Mouse (Mus musculus): ENCODE measurements around the gene Atp5j2. TPM values are rescaled to one million over a fixed set of nuclear protein-coding genes. Genes with fewer than 3 reads are reported as not detected.
A peak's percentile ranks its signal among the peaks of the same experiment; 100 is the strongest.

Gene Atp5j2
- polyA plus RNA-seq, 2 experiments, result 190 to 454 TPM

DNA sequence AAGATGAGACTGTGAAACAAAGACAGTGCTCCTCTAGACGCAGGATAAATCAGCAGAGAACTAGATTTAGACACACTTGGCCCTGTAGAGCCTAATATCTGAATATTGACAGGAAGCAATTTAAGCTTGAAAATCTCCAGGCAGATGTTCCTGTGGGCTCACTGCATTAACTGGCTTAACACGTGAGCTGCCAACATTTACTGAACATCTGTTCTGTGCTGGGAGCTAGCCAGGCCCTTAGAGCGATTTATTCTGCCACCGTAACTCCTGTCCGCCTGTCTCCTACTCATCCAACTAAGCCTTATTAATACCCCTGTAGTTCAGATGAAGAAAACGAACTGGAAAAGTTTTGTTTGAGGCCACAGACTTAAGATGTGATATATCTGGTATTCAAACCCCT is 53.0 kb downstream of the Atp5j2 start:
- ATAC-seq (ENCODE audit: insufficient read depth) (no peak), DNase-seq (ENCODE audit: low read depth in 3 of 3, low spot score in 3 of 3) (no peak)
- peak overlapping the region; percentile 97 to 98 for H3K4me3 ChIP-seq (ENCODE audit: insufficient read depth in 1 of 2, low read depth in 2 of 2, low read length in 2 of 2)
- 17% methylated on average over 6 of the region's 6 CpGs for WGBS (ENCODE audit: insufficient replicate concordance)
- peaks cover 14 to 16% of the 10 kb centered on the region in 2 experiments for H3K4me1 ChIP-seq (replicated peaks; ENCODE audit: control insufficient read depth in 2 of 2, insufficient read depth in 2 of 2, low read length in 1 of 2)
- no peak for TF ChIP-seq CTCF (IDR thresholded peaks at IDR 0.05; ENCODE audit: low read depth)
- no peak for TF ChIP-seq EP300 (IDR thresholded peaks at IDR 0.05; ENCODE audit: low read depth)
- no peaks in the 10 kb centered on the region for H3K9me3 ChIP-seq (ENCODE audit: control insufficient read depth, low read length)
- H3K4me2 ChIP-seq (ENCODE audit: low read depth), result peak overlapping the region; percentile 98
- H3K9ac ChIP-seq (replicated peaks), result peak overlapping the region; percentile 98
- H3K27me3 ChIP-seq (ENCODE audit: control insufficient read depth, insufficient read depth, low read length), result no peaks in the 10 kb centered on the region
- H3K27ac ChIP-seq, result no peak overlapping the region
- H3K36me3 ChIP-seq (replicated peaks; ENCODE audit: control insufficient read depth, insufficient read depth, low read depth), result peaks cover 48% of the 10 kb centered on the region

Other genes with a start within 250 kb of the Atp5j2 start
- gene Smurf1, start 226.2 kb downstream of the Atp5j2 start, polyA plus RNA-seq (2012; rRNA removed), result 1.4 and 1.5 TPM in 2 replicates
- 1.2 and 1.7 TPM in 2 replicates for gene Smurf1, start 226.2 kb downstream of the Atp5j2 start, polyA plus RNA-seq (2014; fragmentation: Nextera tagmentation; extraction: Ambion mirVana)
- gene Gm4871, start 159.3 kb downstream of the Atp5j2 start, polyA plus RNA-seq (2012; rRNA removed), result not detected in 2 replicates
- gene Gm4871, start 159.3 kb downstream of the Atp5j2 start, polyA plus RNA-seq (2014; fragmentation: Nextera tagmentation; extraction: Ambion mirVana), result not detected in 2 replicates
- gene 1700018F24Rik, start 149.1 kb downstream of the Atp5j2 start, polyA plus RNA-seq (2012; rRNA removed), result not detected in 2 replicates
- gene 1700018F24Rik, start 149.1 kb downstream of the Atp5j2 start, polyA plus RNA-seq (2014; fragmentation: Nextera tagmentation; extraction: Ambion mirVana), result not detected in 2 replicates
- 42.0 and 47.2 TPM in 2 replicates for gene Arpc1a, start 108.2 kb downstream of the Atp5j2 start, polyA plus RNA-seq (2012; rRNA removed)
- 51.5 and 57.8 TPM in 2 replicates for gene Arpc1a, start 108.2 kb downstream of the Atp5j2 start, polyA plus RNA-seq (2014; fragmentation: Nextera tagmentation; extraction: Ambion mirVana)
- gene Kpna7, start 108.0 kb downstream of the Atp5j2 start, polyA plus RNA-seq (2012; rRNA removed), result 0.11 TPM in 2 replicates
- gene Kpna7, start 108.0 kb downstream of the Atp5j2 start, polyA plus RNA-seq (2014; fragmentation: Nextera tagmentation; extraction: Ambion mirVana), result 0.04 TPM in 1 of 2 replicates, not detected in the other
- 54.4 and 74.7 TPM in 2 replicates for gene Arpc1b, start 77.8 kb downstream of the Atp5j2 start, polyA plus RNA-seq (2012; rRNA removed)
- 74.9 and 80.1 TPM in 2 replicates for gene Arpc1b, start 77.8 kb downstream of the Atp5j2 start, polyA plus RNA-seq (2014; fragmentation: Nextera tagmentation; extraction: Ambion mirVana)
- 13.6 and 44.0 TPM in 2 replicates for gene Pdap1, start 51.8 kb downstream of the Atp5j2 start, polyA plus RNA-seq (2012; rRNA removed)
- 44.4 and 50.1 TPM in 2 replicates for gene Pdap1, start 51.8 kb downstream of the Atp5j2 start, polyA plus RNA-seq (2014; fragmentation: Nextera tagmentation; extraction: Ambion mirVana)
- 49.1 and 79.2 TPM in 2 replicates for gene Bud31, start 51.7 kb downstream of the Atp5j2 start, polyA plus RNA-seq (2012; rRNA removed)
- gene Bud31, start 51.7 kb downstream of the Atp5j2 start, polyA plus RNA-seq (2014; fragmentation: Nextera tagmentation; extraction: Ambion mirVana), result 154 and 155 TPM in 2 replicates
- gene Ptcd1, start 25.0 kb downstream of the Atp5j2 start, polyA plus RNA-seq (2012; rRNA removed), result 4.9 and 5.5 TPM in 2 replicates
- gene Ptcd1, start 25.0 kb downstream of the Atp5j2 start, polyA plus RNA-seq (2014; fragmentation: Nextera tagmentation; extraction: Ambion mirVana), result 5.4 and 6.2 TPM in 2 replicates
- gene Cpsf4, start 24.8 kb downstream of the Atp5j2 start, polyA plus RNA-seq (2012; rRNA removed), result 25.6 and 29.8 TPM in 2 replicates
- 14.2 TPM in 2 replicates for gene Cpsf4, start 24.8 kb downstream of the Atp5j2 start, polyA plus RNA-seq (2014; fragmentation: Nextera tagmentation; extraction: Ambion mirVana)
- gene Zkscan14, start 9.8 kb upstream of the Atp5j2 start, polyA plus RNA-seq (2012; rRNA removed), result 1.7 and 2.2 TPM in 2 replicates
- gene Zkscan14, start 9.8 kb upstream of the Atp5j2 start, polyA plus RNA-seq (2014; fragmentation: Nextera tagmentation; extraction: Ambion mirVana), result 4.3 and 5.4 TPM in 2 replicates
- gene Zkscan5, start 12.5 kb upstream of the Atp5j2 start, polyA plus RNA-seq (2012; rRNA removed), result 1.8 and 2.1 TPM in 2 replicates
- 2.9 and 3.2 TPM in 2 replicates for gene Zkscan5, start 12.5 kb upstream of the Atp5j2 start, polyA plus RNA-seq (2014; fragmentation: Nextera tagmentation; extraction: Ambion mirVana)
- gene Zfp655, start 39.7 kb upstream of the Atp5j2 start, polyA plus RNA-seq (2012; rRNA removed), result 6.6 and 8.3 TPM in 2 replicates
- gene Zfp655, start 39.7 kb upstream of the Atp5j2 start, polyA plus RNA-seq (2014; fragmentation: Nextera tagmentation; extraction: Ambion mirVana), result 18.7 and 21.0 TPM in 2 replicates
- gene Zscan25, start 88.4 kb upstream of the Atp5j2 start, polyA plus RNA-seq (2012; rRNA removed), result 3.2 and 4.4 TPM in 2 replicates
- gene Zscan25, start 88.4 kb upstream of the Atp5j2 start, polyA plus RNA-seq (2014; fragmentation: Nextera tagmentation; extraction: Ambion mirVana), result 0.21 and 0.39 TPM in 2 replicates
- gene Cyp3a57, start 153.2 kb upstream of the Atp5j2 start, polyA plus RNA-seq (2012; rRNA removed), result 0.02 TPM in 1 of 2 replicates, not detected in the other
- 0.05 and 0.06 TPM in 2 replicates for gene Cyp3a57, start 153.2 kb upstream of the Atp5j2 start, polyA plus RNA-seq (2014; fragmentation: Nextera tagmentation; extraction: Ambion mirVana)

All from liver, embryonic 14.5 days (tissue).